Mouse (Mus musculus) brain, embryonic 14.5 days (tissue): ENCODE measurements around the gene Kcnb1. TPM values are rescaled to one million over a fixed set of nuclear protein-coding genes. Genes with fewer than 3 reads are reported as not detected.

Experiments used
- DNase-seq: peaks from one replicate; pipeline ENCODE4 v3.0.0-alpha.2; 2011; ENCODE audit warnings: low read depth
- CTCF ChIP-seq: fragments of 200-500 bp; IDR thresholded peaks from 2 replicates; pipeline ENCODE4 v1.5.1; 2012; ENCODE audit warnings: inconsistent platforms, mild to moderate bottlenecking, moderate library complexity, borderline replicate concordance; ENCODE audit not compliant: insufficient read depth, insufficient read length; ENCODE audit errors: extremely low read depth
- POLR2A ChIP-seq: fragments of 200-500 bp; IDR thresholded peaks from 2 replicates; pipeline ENCODE4 v1.6.1; 2012; ENCODE audit warnings: mild to moderate bottlenecking, inconsistent platforms, borderline replicate concordance; ENCODE audit not compliant: poor library complexity, insufficient read depth, insufficient read length, severe bottlenecking; ENCODE audit errors: extremely low read depth
- polyA plus RNA-seq: library from polyadenylated mRNA; depleted of rRNA; stranded (reverse); fragments of >200 nt; gene quantifications from 2 replicates; pipeline ENCODE4 v1.2.3, GENCODE M21; 2012

The Kcnb1 gene
- polyA plus RNA-seq, 1 experiment: 9.2 TPM

DNA sequence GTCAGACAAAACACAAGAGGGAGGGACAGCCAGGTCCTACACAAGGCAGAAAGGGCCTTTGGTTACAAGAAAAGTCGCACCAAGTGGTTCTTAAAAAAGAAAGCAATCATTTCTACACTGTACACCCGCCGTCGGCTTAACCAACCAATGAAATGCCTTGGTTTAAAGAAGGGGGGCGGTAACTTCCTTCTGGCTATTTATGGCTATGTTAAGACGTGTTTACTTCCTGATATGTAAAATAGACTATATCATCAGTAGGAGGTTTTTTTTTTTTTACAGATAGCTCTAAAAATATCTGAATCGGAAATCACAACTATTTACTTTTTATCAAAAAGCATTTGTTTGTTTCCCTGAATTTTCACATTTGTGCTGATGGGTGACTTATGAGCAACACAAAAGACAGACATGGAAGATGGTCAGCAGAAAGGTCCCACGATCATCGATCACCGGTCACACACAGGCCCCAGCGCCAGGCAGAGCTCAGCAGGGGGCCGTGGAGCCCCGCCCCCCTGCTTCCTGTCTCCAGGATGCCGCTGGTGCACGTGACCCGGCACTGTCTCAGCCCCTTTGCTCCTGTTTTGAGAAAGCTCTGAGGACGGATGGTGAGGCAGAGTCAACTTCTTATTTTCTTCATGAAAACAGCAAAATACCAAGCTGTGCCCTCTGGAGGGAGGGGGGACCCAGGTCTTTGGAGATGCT is 88.1 kb downstream of the Kcnb1 start:
- no peak for TF ChIP-seq CTCF
- TF ChIP-seq POLR2A: no peak

DNA sequence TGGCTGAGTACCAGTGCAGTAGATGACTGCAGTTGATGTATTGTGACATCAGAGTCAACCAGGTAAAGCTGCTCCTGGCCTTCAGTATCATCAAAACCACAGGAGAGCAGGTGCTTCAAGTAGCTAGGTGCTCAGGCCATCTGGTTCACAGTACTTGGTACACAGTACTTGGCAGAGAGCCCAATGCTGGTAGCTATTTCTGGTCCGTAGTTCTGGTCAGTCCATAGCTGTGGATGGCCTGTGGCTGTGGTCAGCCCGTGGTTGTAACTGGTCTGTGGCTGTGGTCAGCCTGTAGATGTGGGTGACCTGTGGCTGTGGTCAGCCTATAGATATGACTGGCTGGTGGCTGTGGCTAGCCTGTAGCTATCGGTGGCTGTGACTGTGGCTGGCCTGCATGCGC is 95.3 kb downstream of the Kcnb1 start:
- no peak for TF ChIP-seq CTCF
- no peak for TF ChIP-seq POLR2A
- no peak for DNase-seq

More for the DNA sequence above, 88.1 kb downstream of the Kcnb1 start:
- no peak for DNase-seq

DNA sequence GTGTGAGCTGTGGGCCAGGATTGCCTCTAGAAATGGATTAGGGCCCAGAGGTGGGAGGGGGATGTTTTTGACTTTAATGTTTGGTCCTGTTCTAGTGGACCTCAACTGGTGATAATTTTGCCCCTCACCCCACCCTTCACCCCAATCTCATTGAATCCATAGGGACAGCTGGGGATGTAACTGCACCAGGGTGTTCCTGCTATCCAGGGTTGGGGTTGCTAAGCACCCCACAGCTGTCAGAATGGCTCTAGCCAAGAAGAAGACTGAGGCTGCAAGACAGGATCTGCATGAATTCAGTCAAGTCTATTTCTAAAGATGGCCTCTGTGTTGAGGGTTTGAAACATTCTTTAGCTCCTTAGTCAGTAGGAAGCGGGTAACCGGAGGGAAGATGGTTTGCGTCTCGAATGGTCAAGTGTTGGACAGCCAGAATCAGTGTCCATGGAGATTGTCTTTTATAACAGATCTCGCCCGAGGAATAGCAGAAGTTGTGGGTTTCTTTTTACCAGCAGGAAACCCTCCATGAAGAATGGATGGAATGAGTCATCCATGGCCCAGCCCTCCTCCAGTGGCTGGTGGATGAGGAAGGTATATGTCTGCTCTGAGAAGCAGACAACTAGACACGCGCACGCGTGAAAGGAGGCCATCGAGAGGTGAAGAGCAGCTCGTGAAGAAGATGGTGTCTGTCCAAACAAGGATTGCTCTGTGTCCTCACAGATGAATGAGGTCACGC is 96.6 kb downstream of the Kcnb1 start:
- no peak for DNase-seq
- TF ChIP-seq POLR2A (no peak), CTCF (no peak)

DNA sequence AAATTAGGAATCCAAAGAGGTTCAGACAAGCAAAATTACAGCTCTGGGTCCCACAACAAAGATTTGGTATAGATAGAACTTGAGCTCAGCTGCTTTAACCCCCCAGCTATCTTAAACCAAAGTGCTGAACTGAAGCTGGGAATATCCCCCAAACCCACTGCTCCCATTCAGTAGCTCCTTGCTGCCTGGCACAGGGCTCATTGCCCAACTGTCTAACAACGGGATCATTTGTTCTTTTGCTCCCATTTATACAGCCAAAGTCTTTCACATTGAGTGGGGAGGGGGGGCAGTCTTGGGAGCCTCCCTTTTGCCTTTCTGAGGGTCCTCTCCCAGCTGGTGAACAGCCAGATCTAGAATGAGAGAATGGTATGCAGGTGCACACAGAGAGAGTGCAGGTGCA is 99.7 kb downstream of the Kcnb1 start:
- DNase-seq: peak; percentile 65
- no peak for TF ChIP-seq POLR2A
- no peak for TF ChIP-seq CTCF

- DNase-seq: no peak
- no peak for TF ChIP-seq CTCF
- no peak for TF ChIP-seq POLR2A
Observed at GRCm38 (mm10) chr2:167086836-167087235, 103.1 kb downstream of the Kcnb1 start.

GRCm38 (mm10) chr2:167086092-167086491 is 103.9 kb downstream of the Kcnb1 start:
- no peak for DNase-seq
- TF ChIP-seq CTCF (no peak), POLR2A (no peak)

GRCm38 (mm10) chr2:167081639-167082038 is 108.3 kb downstream of the Kcnb1 start:
- peak; percentile 70 for DNase-seq

GRCm38 (mm10) chr2:167081135-167081534 is 108.8 kb downstream of the Kcnb1 start:
- no peak for TF ChIP-seq POLR2A
- no peak for TF ChIP-seq CTCF
- DNase-seq: no peak

More at GRCm38 (mm10) chr2:167081639-167082038, 108.3 kb downstream of the Kcnb1 start:
- TF ChIP-seq CTCF (no peak), POLR2A (no peak)

- no peak for TF ChIP-seq POLR2A
- no peak for TF ChIP-seq CTCF
- DNase-seq: no peak
Observed at GRCm38 (mm10) chr2:167080387-167080786, 109.6 kb downstream of the Kcnb1 start.

GRCm38 (mm10) chr2:167079535-167080257 is 110.3 kb downstream of the Kcnb1 start:
- DNase-seq: peak; percentile 87

DNA sequence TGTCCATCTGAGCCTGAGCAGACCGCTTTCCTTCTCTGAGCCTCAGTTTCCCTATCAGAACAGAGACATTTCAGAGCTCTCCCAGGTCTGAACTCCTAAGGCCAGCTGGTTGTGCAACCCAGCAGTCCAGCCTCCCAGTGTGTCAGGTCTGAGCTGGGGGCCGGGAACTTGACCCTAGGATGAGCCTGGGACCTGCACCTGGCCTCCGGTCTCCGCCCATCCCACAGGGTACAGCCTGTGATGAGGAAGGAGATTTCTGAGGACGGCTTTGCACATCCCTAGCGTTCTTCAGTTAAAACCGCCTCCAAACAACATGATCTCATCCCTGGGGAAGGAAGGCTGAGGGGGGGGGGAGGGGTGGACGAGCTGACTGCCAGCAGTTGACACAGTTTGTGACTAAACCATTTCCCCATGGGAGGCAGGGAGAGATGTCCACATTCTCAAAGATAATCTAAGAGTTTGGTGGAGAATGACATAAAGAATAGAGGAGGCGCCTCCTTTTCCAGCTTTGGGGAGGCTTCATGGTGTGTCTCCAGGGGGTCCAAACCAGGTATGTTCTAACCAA is 110.9 kb downstream of the Kcnb1 start:
- TF ChIP-seq CTCF: no peak
- no peak for TF ChIP-seq POLR2A
- peak; percentile 63 for DNase-seq

More at GRCm38 (mm10) chr2:167079535-167080257, 110.3 kb downstream of the Kcnb1 start:
- no peak for TF ChIP-seq CTCF
- no peak for TF ChIP-seq POLR2A
